Comparison of ENCODE assay signal across 49 mouse cellular contexts in genomic region chr11:43049363-43049762, GRCm38 (mm10). TPM values are rescaled to one million over a fixed set of nuclear protein-coding genes. Genes with fewer than 3 reads are reported as not detected.
"Had no signal": no experiment of that assay in that cellular context is flagged by ENCODE, and none has a peak within 500 bp of the region (broad histone marks: within the 10 kb centered on the region; RNA-seq: fewer than 3 reads in every experiment).

No protein-coding gene starts in this region.

- H3K27me3 ChIP-seq: heart, embryonic 12.5 days; heart, embryonic 13.5 days; heart, embryonic 15.5 days; hindbrain, embryonic 12.5 days; hindbrain, embryonic 13.5 days; hindbrain, embryonic 15.5 days; intestine, embryonic 15.5 days; kidney, embryonic 15.5 days had no signal

- H3K36me3 ChIP-seq: heart, embryonic 10.5 days; heart, embryonic 12.5 days; heart, embryonic 13.5 days; heart, embryonic 15.5 days; hindbrain, embryonic 10.5 days; hindbrain, embryonic 12.5 days; hindbrain, embryonic 13.5 days; hindbrain, embryonic 15.5 days; intestine, embryonic 15.5 days; kidney, embryonic 15.5 days had no signal

- H3K4me1 ChIP-seq: heart, embryonic 10.5 days; heart, embryonic 12.5 days; heart, embryonic 15.5 days; hindbrain, embryonic 10.5 days; hindbrain, embryonic 12.5 days; hindbrain, embryonic 13.5 days; hindbrain, embryonic 15.5 days; intestine, embryonic 15.5 days; kidney, embryonic 15.5 days had no signal

- H3K9me3 ChIP-seq: heart, embryonic 10.5 days; heart, embryonic 12.5 days; heart, embryonic 13.5 days; heart, embryonic 15.5 days; hindbrain, embryonic 10.5 days; hindbrain, embryonic 12.5 days; hindbrain, embryonic 13.5 days; hindbrain, embryonic 15.5 days; intestine, embryonic 15.5 days; kidney, embryonic 15.5 days had no signal

- H3K27ac ChIP-seq: heart, embryonic 10.5 days; heart, embryonic 13.5 days; heart, embryonic 15.5 days; hindbrain, embryonic 10.5 days; hindbrain, embryonic 12.5 days; hindbrain, embryonic 13.5 days; hindbrain, embryonic 14.5 days; hindbrain, embryonic 15.5 days; hindbrain, postnatal 0 days; intestine, embryonic 15.5 days; kidney, embryonic 15.5 days; kidney, postnatal 0 days; layer of hippocampus, adult 2 months had no signal

- DNase-seq: heart, postnatal 10 days; heart, postnatal 14 days; heart, postnatal 36 days; heart, postnatal 4 days; kidney, adult 11 months; kidney, adult 18-20 months; kidney, adult 2 months; kidney, adult 8-10 months; kidney, adult 9 months; kidney, postnatal 10 days; kidney, postnatal 14 days; kidney, postnatal 25 days; kidney, postnatal 36 days; kidney, postnatal 4 days; layer of hippocampus, adult 9-11 months; layer of hippocampus, postnatal 36 days had no signal

- H3K9ac ChIP-seq: heart, embryonic 12.5 days; heart, embryonic 13.5 days; heart, embryonic 15.5 days; hindbrain, embryonic 12.5 days; hindbrain, embryonic 13.5 days; hindbrain, embryonic 14.5 days; hindbrain, embryonic 15.5 days; intestine, embryonic 15.5 days; kidney, embryonic 15.5 days had no signal

- H3K4me3 ChIP-seq: heart, embryonic 10.5 days; heart, embryonic 12.5 days; heart, embryonic 13.5 days; heart, embryonic 15.5 days; hindbrain, embryonic 10.5 days; hindbrain, embryonic 12.5 days; hindbrain, embryonic 13.5 days; hindbrain, embryonic 15.5 days; intestine, embryonic 15.5 days; kidney, embryonic 15.5 days; layer of hippocampus, adult 2 months had no signal

- H3K4me2 ChIP-seq: heart, embryonic 11.5 days; heart, embryonic 12.5 days; heart, embryonic 13.5 days; heart, embryonic 15.5 days; hindbrain, embryonic 12.5 days; hindbrain, embryonic 13.5 days; hindbrain, embryonic 14.5 days; hindbrain, embryonic 15.5 days; intestine, embryonic 15.5 days; kidney, embryonic 15.5 days had no signal

RNA-seq across cellular contexts. Expression of gene Gm9972, which starts 13.8 kb away (rescaled TPM):
- total RNA-seq: heart, postnatal 10 days; heart, postnatal 14 days; heart, postnatal 25 days; heart, postnatal 36 days; heart, postnatal 4 days; hematopoietic stem cell, adult 5-6 weeks; hindbrain, postnatal 0 days; layer of hippocampus, adult 18-20 months; layer of hippocampus, adult 2 months; layer of hippocampus, adult 8-10 months; layer of hippocampus, postnatal 10 days; layer of hippocampus, postnatal 14 days; layer of hippocampus, postnatal 25 days; layer of hippocampus, postnatal 36 days; left cerebral cortex, adult 18-20 months had no signal
- polyA plus RNA-seq: heart, embryonic 10.5 days; heart, embryonic 11.5 days; heart, embryonic 12.5 days; heart, embryonic 13.5 days; heart, embryonic 14.5 days; heart, embryonic 15.5 days; heart, embryonic 16.5 days; heart, postnatal 0 days; hindbrain, embryonic 11.5 days; hindbrain, embryonic 12.5 days; hindbrain, embryonic 14.5 days; hindbrain, embryonic 15.5 days; hindbrain, postnatal 0 days; inflammation-experienced regulatory T-cells, adult 6 months; intestine, embryonic 14.5 days; intestine, embryonic 15.5 days; intestine, embryonic 16.5 days; intestine, postnatal 0 days; kidney, adult 2 months; kidney, embryonic 15.5 days; kidney, embryonic 16.5 days; kidney, postnatal 0 days; large intestine, adult 2 months had no signal
